Mouse (Mus musculus) olfactory bulb, adult 2 months (tissue): Measurements from ENCODE around the gene Gja1.

ENCODE experiments used
- CTCF ChIP-seq: fragments of 200-500 bp; IDR thresholded peaks from 2 replicates; pipeline ENCODE4 v1.5.1; 2012; ENCODE audit warnings: low read depth, mild to moderate bottlenecking, low read length, moderate library complexity; ENCODE audit not compliant: insufficient read depth
- POLR2A ChIP-seq: fragments of 200-500 bp; IDR thresholded peaks from 2 replicates; pipeline ENCODE4 v1.6.1; 2012; ENCODE audit warnings: mild to moderate bottlenecking, low read depth, low read length, moderate library complexity; ENCODE audit not compliant: insufficient read depth

GRCm38 (mm10) chr10:56375906-56376468 lies 1.1 kb upstream of the Gja1 start:
- TF ChIP-seq CTCF (no peak), POLR2A (no peak)
